Mouse (Mus musculus) kidney, embryonic 16.5 days (tissue): ENCODE results near the gene Dmrtc1a. TPM values are rescaled to one million over a fixed set of nuclear protein-coding genes. Genes with fewer than 3 reads are reported as not detected.
"Not testable (repeated sequence)": the region's sequence is repeated elsewhere in the genome, so short reads cannot be mapped to it uniquely, and the experiment has no call there.

Source experiments
- ATAC-seq: fragments of 200-750 bp; cut with Nextera tagmentation; 2 replicates; pipeline ENCODE4 v1.8.0; 2017; ENCODE audit warnings: moderate TSS enrichment; ENCODE audit not compliant: low FRiP score, low TSS enrichment
- H3K27ac ChIP-seq: fragments of 300-500 bp; sonication (generic); 2 replicates; pipeline ENCODE4 v1.5.1; 2014; ENCODE audit warnings: low read length
- H3K27me3 ChIP-seq: fragments of 300-500 bp; sonication (generic); 2 replicates; pipeline ENCODE4 v1.6.1; 2014; ENCODE audit warnings: low read length, control low read depth, mixed read lengths; ENCODE audit not compliant: insufficient read depth
- H3K36me3 ChIP-seq: fragments of 300-500 bp; sonication (generic); 2 replicates; pipeline ENCODE4 v1.6.1; 2014; ENCODE audit warnings: low read length, control low read depth, mixed read lengths; ENCODE audit not compliant: insufficient read depth
- H3K4me1 ChIP-seq: fragments of 300-500 bp; sonication (generic); 2 replicates; pipeline ENCODE4 v1.6.1; 2014; ENCODE audit warnings: low read length, control low read depth, mixed read lengths; ENCODE audit not compliant: insufficient read depth
- H3K4me2 ChIP-seq: fragments of 300-500 bp; sonication (generic); replicated peaks from 2 replicates; pipeline ENCODE4 v1.6.1; 2014; ENCODE audit warnings: low read depth, low read length
- H3K4me3 ChIP-seq: fragments of 300-500 bp; sonication (generic); 2 replicates; pipeline ENCODE4 v1.5.1; 2014; ENCODE audit warnings: mild to moderate bottlenecking, low read length
- H3K9ac ChIP-seq: fragments of 300-500 bp; sonication (generic); replicated peaks from 2 replicates; pipeline ENCODE4 v1.6.1; 2014; ENCODE audit warnings: low read length
- H3K9me3 ChIP-seq: fragments of 300-500 bp; sonication (generic); 2 replicates; pipeline ENCODE4 v1.6.1; 2016; ENCODE audit warnings: low read length, control low read depth
- WGBS: fragments of 180-500 bp; shearing (Covaris S2); extraction: QIAGEN DNeasy Blood & Tissue Kit; methylation state at CpG from one replicate; pipeline ENCODE4 v1.1.7; 2014; 5-methylcytosine and 5-hydroxymethylcytosine counted together
- polyA plus RNA-seq: library from polyadenylated mRNA; unstranded; fragments of >200 nt; fragmentation: Nextera tagmentation; extraction: Ambion mirVana; gene quantifications from 2 replicates; pipeline ENCODE4 v1.2.1, GENCODE M21; 2015

Gene Dmrtc1a
- polyA plus RNA-seq: 1.3 and 1.5 TPM in 2 replicates

GRCm38 (mm10) chrX:102908587-102908986, at the start of gene Dmrtc1a, which contains the start of gene 1700011M02Rik:
Gene Dmrtc1a (minus strand): TSS chrX:102908687.
Gene 1700011M02Rik (plus strand): TSS chrX:102908905.
- H3K4me1 ChIP-seq, H3K4me3 ChIP-seq, H3K27me3 ChIP-seq, H3K9me3 ChIP-seq, H3K36me3 ChIP-seq, H3K4me2 ChIP-seq, H3K27ac ChIP-seq, H3K9ac ChIP-seq: not testable (repeated sequence)
- 0 out of 2 replicates have a peak, but pooled peaks have one; percentile 15 for ATAC-seq
- WGBS: 86% methylated on average over 6 of the region's 9 CpGs

- H3K27ac ChIP-seq, ATAC-seq, H3K4me1 ChIP-seq, H3K4me2 ChIP-seq, H3K9me3 ChIP-seq, H3K27me3 ChIP-seq, H3K9ac ChIP-seq, H3K36me3 ChIP-seq, H3K4me3 ChIP-seq: not testable (repeated sequence)
- 83% methylated on average over 11 of the region's 11 CpGs for WGBS
Observed at GRCm38 (mm10) chrX:102950136-102950535, 41.6 kb upstream of the Dmrtc1a start.

- Histone ChIP-seq H3K4me3 (no peak overlapping the region), H3K9me3 (no peaks in the 10 kb centered on the region), H3K4me2 (no peak overlapping the region), H3K9ac (no peak overlapping the region), H3K4me1 (no peaks in the 10 kb centered on the region), H3K36me3 (no peaks in the 10 kb centered on the region), H3K27me3 (peaks cover 17% of the 10 kb centered on the region), H3K27ac (no peak overlapping the region)
- WGBS: 57% methylated on average over 5 of the region's 5 CpGs
- ATAC-seq: no peak
Observed at GRCm38 (mm10) chrX:102936743-102937142, 28.3 kb upstream of the Dmrtc1a start.

- Histone ChIP-seq H3K27ac (no peak overlapping the region), H3K27me3 (peaks cover 17% of the 10 kb centered on the region), H3K9ac (no peak overlapping the region), H3K36me3 (no peaks in the 10 kb centered on the region), H3K4me1 (no peaks in the 10 kb centered on the region), H3K9me3 (no peaks in the 10 kb centered on the region), H3K4me3 (peak overlapping the region; percentile 57), H3K4me2 (peak overlapping the region; percentile 76)
- WGBS: 64% methylated on average over 7 of the region's 8 CpGs
- ATAC-seq: peak; percentile 43; the same call in 1 of the 2 replicates
Observed at GRCm38 (mm10) chrX:102934395-102934764, 25.9 kb upstream of the Dmrtc1a start.

- ATAC-seq: peak; percentile 76
- Histone ChIP-seq H3K9ac (peak overlapping the region; percentile 68), H3K36me3 (no peaks in the 10 kb centered on the region), H3K4me2 (peak overlapping the region; percentile 76), H3K9me3 (no peaks in the 10 kb centered on the region), H3K4me3 (peak overlapping the region; percentile 57), H3K4me1 (no peaks in the 10 kb centered on the region), H3K27ac (no peak overlapping the region), H3K27me3 (peaks cover 15% of the 10 kb centered on the region)
- WGBS: 22% methylated on average over 52 of the region's 68 CpGs
Observed at GRCm38 (mm10) chrX:102933571-102934394, 25.3 kb upstream of the Dmrtc1a start.

- WGBS: 49% methylated on average over 12 of the region's 12 CpGs
- no peak for ATAC-seq
- peak overlapping the region; percentile 57 for H3K4me3 ChIP-seq
- H3K4me1 ChIP-seq: no peaks in the 10 kb centered on the region
- no peaks in the 10 kb centered on the region for H3K9me3 ChIP-seq
- H3K27me3 ChIP-seq: peaks cover 10% of the 10 kb centered on the region
- H3K9ac ChIP-seq: peak overlapping the region; percentile 68
- no peak overlapping the region for H3K27ac ChIP-seq
- peak overlapping the region; percentile 76 for H3K4me2 ChIP-seq
- H3K36me3 ChIP-seq: no peaks in the 10 kb centered on the region
Observed at GRCm38 (mm10) chrX:102932992-102933570, 24.6 kb upstream of the Dmrtc1a start.

- H3K4me1 ChIP-seq, H3K9ac ChIP-seq, H3K4me2 ChIP-seq, H3K27ac ChIP-seq, H3K27me3 ChIP-seq, ATAC-seq, H3K9me3 ChIP-seq, H3K36me3 ChIP-seq, H3K4me3 ChIP-seq: not testable (repeated sequence)
- WGBS: 89% methylated on average over 6 of the region's 6 CpGs
Observed at GRCm38 (mm10) chrX:102928072-102928471, 19.6 kb upstream of the Dmrtc1a start, which contains the start of gene 1700018G05Rik. Gene 1700018G05Rik (plus strand): TSS chrX:102928372.

GRCm38 (mm10) chrX:102926707-102927106, 18.2 kb upstream of the Dmrtc1a start:
- H3K27me3 ChIP-seq, H3K4me1 ChIP-seq, H3K4me3 ChIP-seq, H3K4me2 ChIP-seq, H3K9me3 ChIP-seq, H3K27ac ChIP-seq, H3K36me3 ChIP-seq, H3K9ac ChIP-seq: not testable (repeated sequence)
- 22% methylated on average over 4 of the region's 4 CpGs for WGBS
- 0 out of 2 replicates have a peak, but pooled peaks have one; percentile 59 for ATAC-seq

- H3K27me3 ChIP-seq, H3K27ac ChIP-seq, H3K4me3 ChIP-seq, H3K9ac ChIP-seq, H3K4me1 ChIP-seq, H3K4me2 ChIP-seq, ATAC-seq, H3K9me3 ChIP-seq, H3K36me3 ChIP-seq: not testable (repeated sequence)
- WGBS: 65% methylated on average over 1 of the region's 1 CpGs
Observed at GRCm38 (mm10) chrX:102914823-102915222, 6.3 kb upstream of the Dmrtc1a start.

GRCm38 (mm10) chrX:102867871-102868270, 40.6 kb downstream of the Dmrtc1a start, which contains the start of gene 1700031F05Rik:
Gene 1700031F05Rik (minus strand): TSS chrX:102867971.
- ATAC-seq: no peak
- H3K4me1 ChIP-seq: no peaks in the 10 kb centered on the region
- 94% methylated on average over 6 of the region's 6 CpGs for WGBS

More at GRCm38 (mm10) chrX:102867871-102868270, 40.6 kb downstream of the Dmrtc1a start, which contains the start of gene 1700031F05Rik:
- H3K27me3 ChIP-seq: no peaks in the 10 kb centered on the region
- H3K4me3 ChIP-seq: no peak within 1 kb of the TSS
- H3K36me3 ChIP-seq: no peaks in the 10 kb centered on the region
- no peak within 1 kb of the TSS for H3K4me2 ChIP-seq
- no peak within 1 kb of the TSS for H3K27ac ChIP-seq
- no peaks in the 10 kb centered on the region for H3K9me3 ChIP-seq
- H3K9ac ChIP-seq: no peak within 1 kb of the TSS
